Mouse (Mus musculus) forebrain, embryonic 10.5 days (tissue): Measurements from ENCODE around the gene Dpy30. TPM values are rescaled to one million over a fixed set of nuclear protein-coding genes. Genes with fewer than 3 reads are reported as not detected.

Experiments
- DNase-seq: peaks from one replicate; pipeline ENCODE4 v3.0.0-alpha.2; 2017; ENCODE audit warnings: low spot score; ENCODE audit errors: extremely low spot score
- H3K27ac ChIP-seq: fragments of 300-500 bp; sonication (generic); 2 replicates; pipeline ENCODE4 v1.5.1; 2016; ENCODE audit warnings: mild to moderate bottlenecking
- H3K27me3 ChIP-seq: fragments of 300-500 bp; sonication (generic); 2 replicates; pipeline ENCODE4 v1.6.1; 2016; ENCODE audit warnings: mild to moderate bottlenecking; ENCODE audit not compliant: poor library complexity, severe bottlenecking
- H3K36me3 ChIP-seq: fragments of 300-500 bp; sonication (generic); replicated peaks from 2 replicates; pipeline ENCODE4 v1.6.1; 2016; ENCODE audit warnings: mild to moderate bottlenecking, moderate library complexity
- H3K4me1 ChIP-seq: fragments of 300-500 bp; sonication (generic); 2 replicates; pipeline ENCODE4 v1.6.1; 2016
- H3K4me3 ChIP-seq: fragments of 300-500 bp; sonication (generic); 2 replicates; pipeline ENCODE4 v1.5.1; 2016; ENCODE audit warnings: mild to moderate bottlenecking, moderate library complexity
- H3K9me3 ChIP-seq: fragments of 300-500 bp; sonication (generic); 2 replicates; pipeline ENCODE4 v1.6.1; 2016; ENCODE audit warnings: mild to moderate bottlenecking, moderate library complexity
- WGBS: fragments of 180-500 bp; shearing (Covaris S2); methylation state at CpG from one replicate; pipeline ENCODE4 v1.1.7; 2016; 5-methylcytosine and 5-hydroxymethylcytosine counted together
- polyA plus RNA-seq: library from polyadenylated mRNA; unstranded; fragments of >200 nt; fragmentation: Nextera tagmentation; extraction: Ambion mirVana; gene quantifications from 2 replicates; pipeline ENCODE4 v1.2.1, GENCODE M21; 2016

Gene Dpy30
- polyA plus RNA-seq, 1 experiment from 2014 or later, result 303 TPM

DNA sequence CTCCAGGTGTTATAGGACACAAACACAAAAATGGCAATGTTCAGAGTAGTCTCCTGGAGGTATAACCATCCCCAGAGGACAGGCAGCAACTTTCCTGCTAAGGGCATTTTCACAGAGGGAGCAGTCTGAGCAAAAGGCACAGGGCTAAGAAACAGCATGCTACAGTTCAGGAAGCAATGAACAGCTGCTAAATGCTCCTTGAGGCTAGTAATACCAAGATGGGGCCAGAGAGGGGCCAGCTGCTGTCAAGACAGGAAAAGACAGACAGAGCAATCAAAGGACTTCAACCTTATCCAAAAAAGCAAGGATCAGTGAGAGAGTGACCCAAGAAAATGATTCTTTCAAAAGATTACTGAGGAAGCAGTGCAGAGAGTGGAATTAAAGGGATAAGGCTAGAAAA is 32.9 kb downstream of the Dpy30 start:
- Histone ChIP-seq H3K9me3 (peaks cover 6% of the 10 kb centered on the region), H3K4me3 (no peak overlapping the region), H3K27me3 (no peaks in the 10 kb centered on the region), H3K4me1 (peaks cover 36% of the 10 kb centered on the region), H3K27ac (no peak overlapping the region), H3K36me3 (peaks cover 31% of the 10 kb centered on the region)
- no peak for DNase-seq

- H3K27ac ChIP-seq, result no peak overlapping the region
- peaks cover 6% of the 10 kb centered on the region for H3K9me3 ChIP-seq
- no peak overlapping the region for H3K4me3 ChIP-seq
Observed at GRCm38 (mm10) chr17:74290198-74290597, 33.5 kb downstream of the Dpy30 start.

GRCm38 (mm10) chr17:74288626-74289025 is 35.1 kb downstream of the Dpy30 start:
- H3K27me3 ChIP-seq, result no peaks in the 10 kb centered on the region
- peaks cover 6% of the 10 kb centered on the region for H3K9me3 ChIP-seq
- peaks cover 33% of the 10 kb centered on the region for H3K4me1 ChIP-seq
- H3K27ac ChIP-seq, result no peak overlapping the region
- WGBS, result 91% methylated on average over 2 of the region's 2 CpGs
- H3K36me3 ChIP-seq, result peaks cover 37% of the 10 kb centered on the region
- H3K4me3 ChIP-seq, result no peak overlapping the region
- no peak for DNase-seq

More at GRCm38 (mm10) chr17:74290198-74290597, 33.5 kb downstream of the Dpy30 start:
- Histone ChIP-seq H3K4me1 (peaks cover 34% of the 10 kb centered on the region), H3K27me3 (no peaks in the 10 kb centered on the region), H3K36me3 (peaks cover 31% of the 10 kb centered on the region)
- WGBS, result 83% methylated on average over 3 of the region's 3 CpGs
- no peak for DNase-seq

DNA sequence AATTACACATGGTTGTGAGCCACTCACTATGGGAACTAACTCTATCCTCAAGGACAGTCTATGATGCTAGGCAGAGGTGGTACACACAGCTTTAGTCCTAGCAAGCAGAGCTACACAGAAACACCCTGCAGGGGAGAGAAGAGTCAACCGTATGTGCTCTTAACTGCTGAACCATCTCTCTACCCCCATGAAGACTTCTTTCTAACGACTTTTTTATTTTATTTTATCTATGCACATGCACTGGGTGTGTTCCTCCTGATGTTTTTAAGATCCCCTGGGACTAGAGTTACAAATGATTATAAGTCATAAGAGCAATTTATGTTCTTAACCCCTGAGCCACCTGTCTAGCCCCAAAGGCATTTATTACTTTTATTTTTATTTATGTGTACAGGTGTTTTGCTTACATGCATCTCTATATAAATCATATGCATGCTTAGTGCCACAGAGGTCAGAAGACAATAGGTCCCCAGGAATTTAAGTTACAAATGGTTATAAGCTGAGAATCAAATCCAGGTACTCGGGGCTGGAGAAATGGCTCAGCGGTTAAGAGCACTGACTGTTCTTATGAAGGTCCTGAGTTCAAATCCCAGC is 37.5 kb downstream of the Dpy30 start:
- 92% methylated on average over 4 of the region's 4 CpGs for WGBS
- H3K9me3 ChIP-seq, result peaks cover 6% of the 10 kb centered on the region
- no peak for DNase-seq

GRCm38 (mm10) chr17:74285730-74286129 is 38.0 kb downstream of the Dpy30 start:
- no peak for DNase-seq
- Histone ChIP-seq H3K4me3 (no peak overlapping the region), H3K36me3 (peaks cover 45% of the 10 kb centered on the region), H3K27ac (no peak overlapping the region), H3K4me1 (peaks cover 7% of the 10 kb centered on the region), H3K9me3 (peaks cover 6% of the 10 kb centered on the region), H3K27me3 (no peaks in the 10 kb centered on the region)
- WGBS, result 87% methylated on average over 2 of the region's 2 CpGs

More for the DNA sequence above, 37.5 kb downstream of the Dpy30 start:
- peaks cover 41% of the 10 kb centered on the region for H3K36me3 ChIP-seq
- peaks cover 12% of the 10 kb centered on the region for H3K4me1 ChIP-seq
- H3K4me3 ChIP-seq, result no peak overlapping the region
- H3K27me3 ChIP-seq, result no peaks in the 10 kb centered on the region
- no peak overlapping the region for H3K27ac ChIP-seq

- no peak for DNase-seq
- no peaks in the 10 kb centered on the region for H3K27me3 ChIP-seq
- peaks cover 43% of the 10 kb centered on the region for H3K36me3 ChIP-seq
- no peaks in the 10 kb centered on the region for H3K4me1 ChIP-seq
- H3K27ac ChIP-seq, result no peak overlapping the region
- H3K4me3 ChIP-seq, result no peak overlapping the region
- H3K9me3 ChIP-seq, result peaks cover 6% of the 10 kb centered on the region
- WGBS, result 90% methylated on average over 2 of the region's 2 CpGs
Observed at GRCm38 (mm10) chr17:74284397-74285115, 39.2 kb downstream of the Dpy30 start.

- no peak overlapping the region for H3K4me3 ChIP-seq
- H3K27me3 ChIP-seq, result no peaks in the 10 kb centered on the region
- H3K27ac ChIP-seq, result no peak overlapping the region
- 93% methylated on average over 3 of the region's 3 CpGs for WGBS
- no peaks in the 10 kb centered on the region for H3K9me3 ChIP-seq
- H3K4me1 ChIP-seq, result no peaks in the 10 kb centered on the region
- H3K36me3 ChIP-seq, result peaks cover 21% of the 10 kb centered on the region
- no peak for DNase-seq
Observed at GRCm38 (mm10) chr17:74282024-74282423, 41.7 kb downstream of the Dpy30 start.

DNA sequence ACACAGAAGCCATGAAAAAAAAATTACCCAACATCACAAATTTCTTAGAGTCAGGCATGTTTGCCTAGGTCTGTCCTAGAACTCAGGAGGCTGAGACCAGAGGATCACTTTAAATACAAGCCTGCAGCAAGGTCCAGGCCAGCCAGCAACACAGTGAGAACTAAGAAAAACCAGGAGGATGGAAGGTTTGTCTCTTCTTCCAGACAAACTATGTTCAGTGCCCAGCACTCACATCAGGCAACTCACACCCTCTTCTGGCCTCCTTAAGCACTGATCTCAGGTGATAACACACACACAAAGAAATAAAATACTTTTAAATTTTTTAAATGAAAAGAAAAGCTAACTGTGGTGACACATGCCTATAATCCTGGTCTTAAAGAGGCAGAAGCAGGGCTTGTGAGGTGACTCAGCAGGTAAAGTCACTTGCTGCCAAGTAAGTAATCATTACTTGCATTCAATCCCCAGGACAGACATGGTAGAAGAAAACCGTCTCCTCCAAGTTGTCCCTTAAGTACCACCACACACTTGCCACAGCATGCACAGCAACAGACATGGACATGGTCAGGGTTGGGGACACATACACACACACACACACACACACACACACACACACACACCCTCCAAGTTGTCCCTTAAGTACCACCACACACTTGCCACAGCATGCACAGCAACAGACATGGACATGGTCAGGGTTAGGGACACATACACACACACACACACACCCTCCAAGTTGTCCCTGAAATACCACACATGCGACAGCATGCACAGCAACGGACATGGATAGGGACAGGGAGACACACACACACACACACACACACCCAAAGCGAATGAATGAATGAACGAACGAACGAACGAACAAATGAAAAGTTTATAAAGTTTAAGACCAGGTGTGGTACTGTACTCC is 44.5 kb downstream of the Dpy30 start:
- Histone ChIP-seq H3K4me3 (no peak overlapping the region), H3K27ac (no peak overlapping the region), H3K9me3 (peaks cover 3% of the 10 kb centered on the region; the same call in 1 of the 2 replicates), H3K36me3 (peaks cover 41% of the 10 kb centered on the region), H3K27me3 (no peaks in the 10 kb centered on the region), H3K4me1 (no peaks in the 10 kb centered on the region)
- WGBS, result 92% methylated on average over 8 of the region's 8 CpGs
- DNase-seq, result no peak

- Histone ChIP-seq H3K27me3 (no peaks in the 10 kb centered on the region), H3K4me3 (no peak overlapping the region), H3K9me3 (peaks cover 10% of the 10 kb centered on the region; the same call in 1 of the 2 replicates), H3K36me3 (peaks cover 35% of the 10 kb centered on the region), H3K27ac (no peak overlapping the region), H3K4me1 (no peaks in the 10 kb centered on the region)
- WGBS, result 84% methylated on average over 3 of the region's 3 CpGs
- DNase-seq, result no peak
Observed at GRCm38 (mm10) chr17:74274471-74274870, 49.3 kb downstream of the Dpy30 start.

GRCm38 (mm10) chr17:74272683-74273205 is 51.0 kb downstream of the Dpy30 start:
- no peak overlapping the region for H3K27ac ChIP-seq
- peaks cover 48% of the 10 kb centered on the region for H3K36me3 ChIP-seq
- 77% methylated on average over 16 of the region's 16 CpGs for WGBS

DNA sequence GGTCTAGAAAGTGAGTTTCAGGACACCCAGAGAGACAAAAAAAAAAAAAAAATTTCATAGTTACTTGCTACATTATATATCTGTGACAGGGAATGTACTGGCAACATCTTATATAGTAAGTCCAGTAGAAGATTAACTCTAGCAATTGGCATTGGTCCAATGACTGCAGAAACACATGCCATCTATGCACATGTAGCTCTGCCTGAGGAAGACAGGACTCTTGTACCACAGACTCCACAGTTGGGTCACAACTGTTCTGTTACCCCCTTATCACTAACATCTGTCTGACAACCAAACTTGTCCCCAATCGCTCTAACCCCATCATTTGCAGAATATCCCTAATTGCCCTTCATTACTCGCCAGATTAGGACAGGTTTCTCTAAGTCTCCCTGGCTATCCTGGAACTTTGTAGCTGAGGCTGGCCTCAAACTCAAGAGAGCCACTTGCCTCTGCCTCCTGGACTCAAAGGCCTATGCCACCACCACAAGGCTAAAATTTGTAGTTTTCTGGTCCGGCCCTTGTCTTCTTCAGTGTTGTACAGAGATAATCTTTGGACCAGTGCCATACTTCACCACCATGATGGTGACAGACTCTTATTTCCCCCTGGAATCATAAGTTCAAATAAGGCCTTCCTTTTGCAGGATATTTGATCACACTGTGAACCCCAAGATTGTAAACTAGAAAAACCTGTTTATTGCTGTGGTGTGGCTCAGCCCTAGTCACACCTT is 52.0 kb downstream of the Dpy30 start:
- 93% methylated on average over 3 of the region's 3 CpGs for WGBS
- DNase-seq, result no peak
- H3K27ac ChIP-seq, result no peak overlapping the region
- H3K9me3 ChIP-seq, result peaks cover 16% of the 10 kb centered on the region
- H3K27me3 ChIP-seq, result no peaks in the 10 kb centered on the region
- H3K4me1 ChIP-seq, result 0 out of 2 replicates have a peak, but pooled peaks cover 2% of the 10 kb centered on the region
- H3K4me3 ChIP-seq, result no peak overlapping the region
- peaks cover 48% of the 10 kb centered on the region for H3K36me3 ChIP-seq

More at GRCm38 (mm10) chr17:74272683-74273205, 51.0 kb downstream of the Dpy30 start:
- DNase-seq, result no peak
- H3K4me1 ChIP-seq, result no peaks in the 10 kb centered on the region
- no peaks in the 10 kb centered on the region for H3K27me3 ChIP-seq
- H3K9me3 ChIP-seq, result peaks cover 15% of the 10 kb centered on the region
- no peak overlapping the region for H3K4me3 ChIP-seq

DNA sequence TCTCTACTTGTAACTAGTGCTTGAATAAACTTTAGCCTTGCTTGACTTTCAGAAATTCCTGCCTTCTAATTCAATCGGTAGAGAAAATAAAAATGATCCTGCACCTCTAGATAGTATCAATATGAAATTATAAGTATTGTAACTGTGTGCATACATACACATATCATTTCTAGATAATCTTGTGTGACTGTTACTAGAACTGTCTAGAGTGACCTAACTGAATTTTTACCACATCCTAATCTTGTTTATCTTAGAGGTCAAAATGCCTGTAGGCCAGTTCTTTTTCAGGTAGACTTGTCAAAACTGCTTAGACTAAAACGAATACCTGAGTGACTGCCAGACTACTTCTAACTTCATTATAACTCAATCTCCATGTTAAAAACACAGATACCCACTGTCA is 53.5 kb downstream of the Dpy30 start:
- peaks cover 37% of the 10 kb centered on the region for H3K36me3 ChIP-seq
- H3K27ac ChIP-seq, result no peak overlapping the region
- peaks cover 13% of the 10 kb centered on the region for H3K9me3 ChIP-seq
- no peaks in the 10 kb centered on the region for H3K27me3 ChIP-seq
- H3K4me3 ChIP-seq, result no peak overlapping the region
- 90% methylated on average over 2 of the region's 2 CpGs for WGBS
- DNase-seq, result no peak
- H3K4me1 ChIP-seq, result peaks cover 15% of the 10 kb centered on the region
